Mouse (Mus musculus): ENCODE results near the gene Ssu72.

The Ssu72 gene

GRCm38 (mm10) chr4:155746575-155747490 is 42.2 kb downstream of the Ssu72 start:
- no peak for DNase-seq (ENCODE audit: low read depth, low spot score)

- DNase-seq (ENCODE audit: low read depth, low spot score), result no peak
These were observed 52.4 kb downstream of the Ssu72 start for GRCm38 (mm10) chr4:155757011-155757410.

- peak; percentile 25 for DNase-seq (ENCODE audit: low read depth, low spot score)
These were observed 55.4 kb downstream of the Ssu72 start for GRCm38 (mm10) chr4:155759862-155760612.

GRCm38 (mm10) chr4:155760613-155761355 is 56.2 kb downstream of the Ssu72 start, which contains the start of gene Atad3a:
TSS of gene Atad3a (minus strand) at chr4:155761093.
- peak; percentile 99 for DNase-seq (ENCODE audit: low read depth, low spot score)

- no peak for DNase-seq (ENCODE audit: low read depth, low spot score)
These were observed 56.9 kb downstream of the Ssu72 start for GRCm38 (mm10) chr4:155761356-155762099.

GRCm38 (mm10) chr4:155762357-155762756 is 57.8 kb downstream of the Ssu72 start:
- DNase-seq (ENCODE audit: low read depth, low spot score), result no peak

- DNase-seq (ENCODE audit: low read depth, low spot score), result no peak
These were observed 64.9 kb downstream of the Ssu72 start for GRCm38 (mm10) chr4:155769496-155769879.

- peak; percentile 88 for DNase-seq (ENCODE audit: low read depth, low spot score)
These were observed 65.4 kb downstream of the Ssu72 start for GRCm38 (mm10) chr4:155769880-155770512.

GRCm38 (mm10) chr4:155770626-155771025 is 66.0 kb downstream of the Ssu72 start:
- no peak for DNase-seq (ENCODE audit: low read depth, low spot score)

- DNase-seq (ENCODE audit: low read depth, low spot score), result no peak
These were observed 67.1 kb downstream of the Ssu72 start for GRCm38 (mm10) chr4:155771706-155772105.

- no peak for DNase-seq (ENCODE audit: low read depth, low spot score)
These were observed 68.2 kb downstream of the Ssu72 start for GRCm38 (mm10) chr4:155772786-155773185.

- no peak for DNase-seq (ENCODE audit: low read depth, low spot score)
These were observed 68.9 kb downstream of the Ssu72 start for GRCm38 (mm10) chr4:155773335-155774078.

- peak; percentile 85 for DNase-seq (ENCODE audit: low read depth, low spot score)
These were observed 69.7 kb downstream of the Ssu72 start, which contains the start of gene Vwa1 for GRCm38 (mm10) chr4:155774280-155774754. TSS of gene Vwa1 (minus strand) at chr4:155774698.

GRCm38 (mm10) chr4:155774971-155775740 is 70.6 kb downstream of the Ssu72 start:
- no peak for DNase-seq (ENCODE audit: low read depth, low spot score)

- DNase-seq (ENCODE audit: low read depth, low spot score), result no peak
These were observed 71.3 kb downstream of the Ssu72 start for GRCm38 (mm10) chr4:155775855-155776254.

- no peak for DNase-seq (ENCODE audit: low read depth, low spot score)
These were observed 72.2 kb downstream of the Ssu72 start for GRCm38 (mm10) chr4:155776704-155777335.

GRCm38 (mm10) chr4:155777816-155778215 is 73.2 kb downstream of the Ssu72 start:
- no peak for DNase-seq (ENCODE audit: low read depth, low spot score)

- DNase-seq (ENCODE audit: low read depth, low spot score), result no peak
These were observed 74.9 kb downstream of the Ssu72 start for GRCm38 (mm10) chr4:155779498-155779897.
